In genomic region chr1:172162009-172162408, GRCm38 (mm10) we compare ENCODE assay signal across 10 mouse cellular contexts. TPM values are rescaled to one million over a fixed set of nuclear protein-coding genes. Genes with fewer than 3 reads are reported as not detected.
DNase-seq lines count a peak whose midpoint lies in the region; ATAC-seq and TF ChIP-seq lines count a peak whose summit lies in the region.
"Had no signal": no experiment of that assay in that cellular context is flagged by ENCODE, and none has a peak within 500 bp of the region (broad histone marks: within the 10 kb centered on the region; RNA-seq: fewer than 3 reads in every experiment).

No protein-coding gene starts in this region.

- no peak overlapping the region for H3K4me2 ChIP-seq in kidney, embryonic 15.5 days
- no peak overlapping the region for H3K4me2 ChIP-seq in CH12.LX (ENCODE audit: insufficient read depth, low read depth, poor library complexity, severe bottlenecking)
- H3K4me2 ChIP-seq in hindbrain, embryonic 11.5 days (replicated peaks; ENCODE audit: low read depth, low read length), result no peak overlapping the region
- H3K4me2 ChIP-seq: embryonic facial prominence, embryonic 13.5 days; neural tube, embryonic 13.5 days had no signal

- ATAC-seq in kidney, embryonic 15.5 days (replicated peaks; ENCODE audit: low FRiP score), result no peak
- no peak for ATAC-seq in hindbrain, embryonic 11.5 days (ENCODE audit: low FRiP score)
- peak; percentile 73 for ATAC-seq in megakaryocyte-erythroid progenitor cell, adult 5-6 weeks (replicated peaks; ENCODE audit: low FRiP score, low TSS enrichment, poor library complexity, severe bottlenecking)

- DNase-seq in kidney, adult 8-10 months, result peak; percentile 42
- peak; percentile 41 for DNase-seq in CH12.LX (ENCODE audit: extremely low read depth)
- peak; percentile 75 for DNase-seq in brain, embryonic 14.5 days (ENCODE audit: low read depth)
- peak; percentile 45 for DNase-seq in hindbrain, embryonic 11.5 days (ENCODE audit: low spot score)
- no peak for DNase-seq in ovary, adult 18-20 months (ENCODE audit: low spot score)
- DNase-seq in urinary bladder, postnatal 14 days (ENCODE audit: low spot score), result no peak

- H3K4me3 ChIP-seq in kidney, embryonic 15.5 days (replicated peaks), result no peak overlapping the region
- no peak overlapping the region for H3K4me3 ChIP-seq in CH12.LX (replicated peaks in 1 of 3; ENCODE audit: low read depth in 2 of 3, low read length in 2 of 3, poor library complexity in 1 of 3)
- H3K4me3 ChIP-seq in hindbrain, embryonic 11.5 days (ENCODE audit: low read depth, low read length), result no peak overlapping the region
- H3K4me3 ChIP-seq: embryonic facial prominence, embryonic 13.5 days; neural tube, embryonic 13.5 days had no signal

- no peak overlapping the region for H3K9ac ChIP-seq in kidney, embryonic 15.5 days
- no peak overlapping the region for H3K9ac ChIP-seq in CH12.LX (ENCODE audit: insufficient read depth, low read depth)
- no peak overlapping the region for H3K9ac ChIP-seq in hindbrain, embryonic 11.5 days (ENCODE audit: low read depth, low read length)
- H3K9ac ChIP-seq: embryonic facial prominence, embryonic 13.5 days; neural tube, embryonic 13.5 days had no signal

- TF ChIP-seq EP300 in CH12.LX (IDR thresholded peaks at IDR 0.05; ENCODE audit: low read length), result no peak

- no peaks in the 10 kb centered on the region for H3K9me3 ChIP-seq in kidney, embryonic 15.5 days (replicated peaks)
- no peaks in the 10 kb centered on the region for H3K9me3 ChIP-seq in CH12.LX (replicated peaks; ENCODE audit: low read length)
- no peaks in the 10 kb centered on the region for H3K9me3 ChIP-seq in hindbrain, embryonic 11.5 days (ENCODE audit: control insufficient read depth, low read length)
- H3K9me3 ChIP-seq: embryonic facial prominence, embryonic 13.5 days; neural tube, embryonic 13.5 days had no signal

- peaks cover 40% of the 10 kb centered on the region for H3K36me3 ChIP-seq in kidney, embryonic 15.5 days
- peaks cover 23 to 66% of the 10 kb centered on the region in 2 experiments for H3K36me3 ChIP-seq in CH12.LX (replicated peaks in 1 of 2; ENCODE audit: control insufficient read depth in 1 of 2, insufficient read depth in 1 of 2, low read length in 1 of 2)
- H3K36me3 ChIP-seq in hindbrain, embryonic 11.5 days (ENCODE audit: control insufficient read depth, insufficient read depth, low read length), result no peaks in the 10 kb centered on the region

- dilution Hi-C loops in CH12.LX (cut with MboI; ENCODE audit: extremely low pct_ligation_motif_present, extremely low pct_unique_long_range_greater_than_20kb, low sequenced_read_pairs), result no loop called here

- TF ChIP-seq CTCF in CH12.LX (conservative IDR thresholded peaks at IDR 0.05 in 1 of 2, IDR thresholded peaks at IDR 0.05 in 1 of 2; ENCODE audit: low read depth in 2 of 2, low read length in 2 of 2), result peak; percentile 22 to 76; a peak in 2 of 4 replicates
- peak; percentile 56; the same call in 1 of the 2 replicates for TF ChIP-seq CTCF in brain, embryonic 14.5 days (IDR thresholded peaks at IDR 0.05; ENCODE audit: borderline replicate concordance, extremely low read depth, insufficient read depth, insufficient read length)

- no peaks in the 10 kb centered on the region for H3K27me3 ChIP-seq in kidney, embryonic 15.5 days
- no peaks in the 10 kb centered on the region for H3K27me3 ChIP-seq in CH12.LX (replicated peaks)
- H3K27me3 ChIP-seq in hindbrain, embryonic 11.5 days (ENCODE audit: control insufficient read depth, insufficient read depth, low read length), result no peaks in the 10 kb centered on the region
- H3K27me3 ChIP-seq: embryonic facial prominence, embryonic 13.5 days; neural tube, embryonic 13.5 days had no signal

- in situ Hi-C loops in CH12.LX (cut with MboI; ENCODE audit: low pct_ligation_motif_present, low pct_unique_long_range_greater_than_20kb, low sequenced_read_pairs), result loop anchor here (5.0 kb wide), 1 partner anchor 90 kb away; no protein-coding TSS in a partner anchor

- no peak overlapping the region for H3K27ac ChIP-seq in kidney, embryonic 15.5 days
- H3K27ac ChIP-seq in CH12.LX (ENCODE audit: insufficient read depth, low read depth), result no peak overlapping the region
- no peak overlapping the region for H3K27ac ChIP-seq in hindbrain, embryonic 11.5 days (ENCODE audit: low read depth, low read length)
- H3K27ac ChIP-seq: embryonic facial prominence, embryonic 13.5 days; neural tube, embryonic 13.5 days had no signal

- WGBS in kidney, embryonic 15.5 days, result 92% methylated on average over 1 of the region's 1 CpGs
- WGBS in hindbrain, embryonic 11.5 days, result 95% methylated on average over 1 of the region's 1 CpGs

- peaks cover 31% of the 10 kb centered on the region for H3K79me2 ChIP-seq in CH12.LX (replicated peaks; ENCODE audit: control insufficient read depth, extremely low read depth, insufficient read depth, poor library complexity, severe bottlenecking)

- H3K4me1 ChIP-seq in kidney, embryonic 15.5 days, result peaks cover 15% of the 10 kb centered on the region; the same call in 1 of the 2 replicates
- peaks cover 0 to 45% of the 10 kb centered on the region in 2 experiments; a peak in 2 of 4 replicates for H3K4me1 ChIP-seq in CH12.LX (ENCODE audit: control insufficient read depth in 1 of 2, insufficient read depth in 2 of 2)
- H3K4me1 ChIP-seq in hindbrain, embryonic 11.5 days (replicated peaks; ENCODE audit: control insufficient read depth, insufficient read depth, low read length), result no peaks in the 10 kb centered on the region
- H3K4me1 ChIP-seq: embryonic facial prominence, embryonic 13.5 days had no signal

- no peak for TF ChIP-seq POLR2A in CH12.LX (IDR thresholded peaks at IDR 0.05; ENCODE audit: low read depth, low read length)
- no peak for TF ChIP-seq POLR2A in brain, embryonic 14.5 days (IDR thresholded peaks at IDR 0.05; ENCODE audit: borderline replicate concordance, extremely low read depth, insufficient read depth, insufficient read length, poor library complexity, severe bottlenecking)

- TF ChIP-seq RAD21 in CH12.LX (IDR thresholded peaks at IDR 0.05; ENCODE audit: low read depth, low read length), result peak; percentile 64

TF ChIP-seq in CH12.LX, 34 proteins besides CTCF, POLR2A, EP300 and RAD21:
- TF ChIP-seq USF1 (IDR thresholded peaks at IDR 0.05; ENCODE audit: low read depth, low read length) (no peak), SMC3 (IDR thresholded peaks at IDR 0.05; ENCODE audit: low read depth, low read length) (peak; percentile 59)

RNA-seq across cellular contexts. Expression of gene Dcaf8, which starts 14.1 kb away (rescaled TPM):
- polyA plus RNA-seq in kidney, embryonic 15.5 days (2015; fragmentation: Nextera tagmentation; extraction: Ambion mirVana), result 125 and 132 TPM in 2 replicates
- 47.7 and 58.5 TPM in 2 replicates for total RNA-seq in CH12.LX (2012; rRNA removed)
- total RNA-seq in CH12.LX (2014; rRNA removed), result 46.2 and 50.1 TPM in 2 replicates
- polyA plus RNA-seq in CH12.LX (2012; ENCODE audit: insufficient read length, low read depth), result 77.2 and 80.7 TPM in 2 replicates
- 76.6 and 84.5 TPM in 2 replicates for polyA plus RNA-seq in brain, embryonic 14.5 days (2012; rRNA removed)
- 87.8 and 96.0 TPM in 2 replicates for polyA plus RNA-seq in hindbrain, embryonic 11.5 days (2014; fragmentation: Nextera tagmentation; extraction: Ambion mirVana)
- 106 and 110 TPM in 2 replicates for total RNA-seq in megakaryocyte-erythroid progenitor cell, adult 5-6 weeks (2014; fragmentation: Nextera tagmentation)
- 132 and 142 TPM in 2 replicates for total RNA-seq in megakaryocyte-erythroid progenitor cell, adult 5-6 weeks (2017)

RNA-seq across cellular contexts. Expression of gene Pex19, which starts 35.5 kb away (rescaled TPM):
- polyA plus RNA-seq in kidney, embryonic 15.5 days (2015; fragmentation: Nextera tagmentation; extraction: Ambion mirVana), result 149 and 154 TPM in 2 replicates
- total RNA-seq in CH12.LX (2012; rRNA removed) (43.5 and 46.0 TPM in 2 replicates), CH12.LX (2014; rRNA removed) (47.9 and 53.6 TPM in 2 replicates)
- polyA plus RNA-seq in CH12.LX (2012; ENCODE audit: insufficient read length, low read depth), result 58.2 and 60.5 TPM in 2 replicates
- polyA plus RNA-seq in brain, embryonic 14.5 days (2012; rRNA removed), result 105 and 106 TPM in 2 replicates
- polyA plus RNA-seq in hindbrain, embryonic 11.5 days (2014; fragmentation: Nextera tagmentation; extraction: Ambion mirVana), result 173 and 179 TPM in 2 replicates
- 31.6 and 53.9 TPM in 2 replicates for total RNA-seq in megakaryocyte-erythroid progenitor cell, adult 5-6 weeks (2014; fragmentation: Nextera tagmentation)
- 45.1 and 48.2 TPM in 2 replicates for total RNA-seq in megakaryocyte-erythroid progenitor cell, adult 5-6 weeks (2017)

RNA-seq across cellular contexts. Expression of gene Pea15a, which starts 44.6 kb away (rescaled TPM):
- 107 and 124 TPM in 2 replicates for polyA plus RNA-seq in kidney, embryonic 15.5 days (2015; fragmentation: Nextera tagmentation; extraction: Ambion mirVana)
- total RNA-seq in CH12.LX (2012; rRNA removed) (14.9 and 15.6 TPM in 2 replicates), CH12.LX (2014; rRNA removed) (21.5 and 23.7 TPM in 2 replicates)
- 50.6 and 52.1 TPM in 2 replicates for polyA plus RNA-seq in CH12.LX (2012; ENCODE audit: insufficient read length, low read depth)
- polyA plus RNA-seq in brain, embryonic 14.5 days (2012; rRNA removed), result 308 and 321 TPM in 2 replicates
- 283 and 321 TPM in 2 replicates for polyA plus RNA-seq in hindbrain, embryonic 11.5 days (2014; fragmentation: Nextera tagmentation; extraction: Ambion mirVana)
- 0.50 and 4.7 TPM in 2 replicates for total RNA-seq in megakaryocyte-erythroid progenitor cell, adult 5-6 weeks (2014; fragmentation: Nextera tagmentation)
- total RNA-seq in megakaryocyte-erythroid progenitor cell, adult 5-6 weeks (2017), result 2.0 TPM in 1 of 2 replicates, not detected in the other

RNA-seq across cellular contexts. Expression of gene Casq1, which starts 57.7 kb away (rescaled TPM):
- 6.2 and 8.9 TPM in 2 replicates for polyA plus RNA-seq in kidney, embryonic 15.5 days (2015; fragmentation: Nextera tagmentation; extraction: Ambion mirVana)
- total RNA-seq in CH12.LX (2012; rRNA removed) (0.21 TPM in 1 of 2 replicates, not detected in the other), CH12.LX (2014; rRNA removed) (not detected in 2 replicates)
- 0.96 and 0.98 TPM in 2 replicates for polyA plus RNA-seq in CH12.LX (2012; ENCODE audit: insufficient read length, low read depth)
- 2.6 and 3.9 TPM in 2 replicates for polyA plus RNA-seq in brain, embryonic 14.5 days (2012; rRNA removed)
- 1.4 and 2.5 TPM in 2 replicates for polyA plus RNA-seq in hindbrain, embryonic 11.5 days (2014; fragmentation: Nextera tagmentation; extraction: Ambion mirVana)
- total RNA-seq in megakaryocyte-erythroid progenitor cell, adult 5-6 weeks (2014; fragmentation: Nextera tagmentation), result not detected in 2 replicates
- total RNA-seq in megakaryocyte-erythroid progenitor cell, adult 5-6 weeks (2017), result not detected in 2 replicates

Comparison
In these comparisons a context has a peak if more than half of its experiments do, and no peak if none do; other contexts are left out.
1. DNase-seq: peak in kidney, adult 8-10 months (2 of 2), CH12.LX (single experiment), brain, embryonic 14.5 days (single experiment) and hindbrain, embryonic 11.5 days (single experiment); none in ovary, adult 18-20 months (single experiment) and urinary bladder, postnatal 14 days (single experiment).